Mouse (Mus musculus) testis, adult 2 months (tissue): Measurements from ENCODE around the gene Sbf1.

Source experiments
- CTCF ChIP-seq: fragments of 200-500 bp; IDR thresholded peaks from 2 replicates; pipeline ENCODE4 v1.5.1; 2012; ENCODE audit warnings: low read depth, mild to moderate bottlenecking, inconsistent platforms, low read length, moderate library complexity; ENCODE audit not compliant: control insufficient read depth, insufficient read depth, insufficient replicate concordance
- POLR2A ChIP-seq: fragments of 200-500 bp; IDR thresholded peaks from 2 replicates; pipeline ENCODE4 v1.6.1; 2012; ENCODE audit warnings: low read depth, mild to moderate bottlenecking, inconsistent platforms, low read length, moderate library complexity; ENCODE audit not compliant: control insufficient read depth

DNA sequence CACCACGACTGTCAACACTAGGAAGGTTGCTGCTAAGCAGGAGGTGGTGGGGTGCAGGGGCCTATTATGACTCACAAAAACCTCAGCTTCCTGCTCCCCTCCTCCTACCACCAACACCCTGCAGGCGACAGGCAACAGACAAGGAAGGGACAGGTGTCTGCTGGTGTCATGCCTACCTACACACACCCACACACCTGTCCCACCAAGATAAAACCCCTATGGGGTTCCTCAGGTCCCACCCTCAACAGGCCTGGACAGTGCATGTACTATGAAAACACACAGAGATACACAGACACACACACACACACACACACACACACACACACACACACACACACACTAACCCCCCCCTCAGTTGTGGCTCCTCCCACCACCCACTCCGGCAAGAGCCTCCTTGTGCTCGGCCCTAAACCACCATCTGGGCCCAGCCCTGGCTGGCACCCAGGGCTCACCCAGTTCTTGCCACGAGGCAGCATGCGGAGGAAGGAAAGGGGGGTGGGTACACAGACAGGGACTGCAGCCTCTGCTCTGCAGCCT lies 5.1 kb downstream of the Sbf1 start:
- TF ChIP-seq CTCF (no peak), POLR2A (no peak)
